Mouse (Mus musculus): ENCODE measurements at regions not wholly inside any gene's neighbourhood (a gene's known extent, or its start where the extent isn't known, plus 50 kb on each side); places are given as distances from the start of the nearest gene placed in this dataset.

GRCm38 (mm10) chr1:184244730-184245488 lies 210.8 kb upstream of the 1700056E22Rik start:
- H3K4me3 ChIP-seq, result peak overlapping the region; percentile 29
- WGBS, result 56% methylated on average over 23 of the region's 23 CpGs
- H3K4me1 ChIP-seq, result peaks cover 17% of the 10 kb centered on the region; the same call in 1 of the 2 replicates
- H3K36me3 ChIP-seq, result no peaks in the 10 kb centered on the region
- H3K27ac ChIP-seq, result peak overlapping the region; percentile 57
- no peaks in the 10 kb centered on the region for H3K27me3 ChIP-seq (ENCODE audit: low read depth, poor library complexity, severe bottlenecking)
- H3K9me3 ChIP-seq (replicated peaks), result no peaks in the 10 kb centered on the region
- DNase-seq (ENCODE audit: low spot score), result peak; percentile 49

- peak overlapping the region; percentile 29 for H3K4me3 ChIP-seq
- no peaks in the 10 kb centered on the region for H3K36me3 ChIP-seq
- H3K4me1 ChIP-seq, result peaks cover 17% of the 10 kb centered on the region; the same call in 1 of the 2 replicates
- WGBS, result 68% methylated on average over 9 of the region's 9 CpGs
- peak overlapping the region; percentile 50; the same call in 1 of the 2 replicates for H3K27ac ChIP-seq
- DNase-seq (ENCODE audit: low spot score), result peak; percentile 40
- no peaks in the 10 kb centered on the region for H3K9me3 ChIP-seq (replicated peaks)
- H3K27me3 ChIP-seq (ENCODE audit: low read depth, poor library complexity, severe bottlenecking), result no peaks in the 10 kb centered on the region
Observed at GRCm38 (mm10) chr1:184244296-184244695, 210.2 kb upstream of the 1700056E22Rik start.

DNA sequence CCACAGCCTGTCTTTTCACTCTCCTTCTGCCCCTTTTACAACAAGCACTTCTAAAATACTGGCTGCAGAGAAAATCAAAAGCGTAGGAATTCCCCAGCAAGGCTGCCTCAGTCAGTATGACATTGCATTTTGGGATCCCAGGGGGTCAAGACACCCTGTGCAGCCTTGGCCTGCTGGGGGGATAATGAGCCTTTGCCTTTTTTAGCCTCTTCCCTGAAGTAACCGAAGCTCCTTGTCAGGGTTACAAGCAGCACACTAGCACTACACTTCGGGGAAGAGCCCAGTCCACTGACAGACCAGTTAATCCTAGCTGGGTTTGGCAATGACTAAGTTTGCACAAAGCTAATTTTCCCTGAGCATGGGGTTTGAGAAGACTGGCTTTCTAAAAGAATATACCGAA lies 207.7 kb upstream of the 1700056E22Rik start:
- Histone ChIP-seq H3K9me3 (replicated peaks) (no peaks in the 10 kb centered on the region), H3K27ac (no peak overlapping the region), H3K36me3 (no peaks in the 10 kb centered on the region), H3K4me1 (peaks cover 17% of the 10 kb centered on the region; the same call in 1 of the 2 replicates), H3K4me3 (no peak overlapping the region), H3K27me3 (ENCODE audit: low read depth, poor library complexity, severe bottlenecking) (no peaks in the 10 kb centered on the region; the same call in 1 of the 2 replicates)
- DNase-seq (ENCODE audit: low spot score), result no peak
- WGBS, result 75% methylated on average over 4 of the region's 4 CpGs

GRCm38 (mm10) chr1:184235131-184235983 lies 201.3 kb upstream of the 1700056E22Rik start:
- WGBS, result 22% methylated on average over 25 of the region's 25 CpGs
- peak; percentile 84 for DNase-seq (ENCODE audit: low spot score)
- H3K36me3 ChIP-seq, result no peaks in the 10 kb centered on the region
- H3K27me3 ChIP-seq (ENCODE audit: low read depth, poor library complexity, severe bottlenecking), result peaks cover 15% of the 10 kb centered on the region
- H3K4me1 ChIP-seq, result 0 out of 2 replicates have a peak, but pooled peaks cover 5% of the 10 kb centered on the region
- peak overlapping the region; percentile 39 for H3K4me3 ChIP-seq
- H3K27ac ChIP-seq, result peak overlapping the region; percentile 66
- H3K9me3 ChIP-seq (replicated peaks), result no peaks in the 10 kb centered on the region

DNA sequence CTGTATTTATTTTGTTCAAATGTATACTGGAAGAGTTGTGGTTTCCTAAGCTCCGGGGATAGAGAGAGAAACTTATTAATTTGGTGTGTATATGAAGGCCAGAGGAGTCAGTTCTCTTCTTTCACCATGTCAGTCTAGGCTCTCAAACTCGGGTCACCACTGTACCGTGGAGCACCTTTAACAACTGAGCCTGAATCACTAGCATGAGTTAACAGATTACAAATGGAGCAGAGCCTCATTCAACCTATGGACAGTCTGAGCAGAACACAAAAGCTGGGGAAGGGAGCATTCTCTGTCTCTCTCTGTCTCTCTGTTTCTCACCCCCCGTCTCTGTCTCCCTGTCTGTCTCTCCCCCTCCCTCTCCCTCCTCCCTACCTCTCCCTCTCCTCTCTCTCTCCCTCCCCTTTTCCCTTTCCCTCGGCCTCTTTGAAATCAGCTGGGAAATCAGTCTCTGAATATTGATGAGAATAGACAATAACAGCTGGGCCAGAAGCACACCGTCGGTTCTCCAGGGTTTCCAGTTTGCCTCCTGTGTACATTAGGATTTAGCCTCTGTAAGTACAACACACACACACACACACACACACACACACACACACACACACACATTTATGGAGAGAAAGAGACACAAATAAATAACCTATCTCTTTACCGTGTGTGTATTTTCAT lies 200.4 kb upstream of the 1700056E22Rik start:
- Histone ChIP-seq H3K9me3 (replicated peaks) (no peaks in the 10 kb centered on the region), H3K4me1 (0 out of 2 replicates have a peak, but pooled peaks cover 5% of the 10 kb centered on the region), H3K27me3 (ENCODE audit: low read depth, poor library complexity, severe bottlenecking) (peaks cover 15% of the 10 kb centered on the region), H3K4me3 (no peak overlapping the region), H3K27ac (no peak overlapping the region), H3K36me3 (no peaks in the 10 kb centered on the region)
- WGBS, result 80% methylated on average over 8 of the region's 8 CpGs
- DNase-seq (ENCODE audit: low spot score), result no peak

DNA sequence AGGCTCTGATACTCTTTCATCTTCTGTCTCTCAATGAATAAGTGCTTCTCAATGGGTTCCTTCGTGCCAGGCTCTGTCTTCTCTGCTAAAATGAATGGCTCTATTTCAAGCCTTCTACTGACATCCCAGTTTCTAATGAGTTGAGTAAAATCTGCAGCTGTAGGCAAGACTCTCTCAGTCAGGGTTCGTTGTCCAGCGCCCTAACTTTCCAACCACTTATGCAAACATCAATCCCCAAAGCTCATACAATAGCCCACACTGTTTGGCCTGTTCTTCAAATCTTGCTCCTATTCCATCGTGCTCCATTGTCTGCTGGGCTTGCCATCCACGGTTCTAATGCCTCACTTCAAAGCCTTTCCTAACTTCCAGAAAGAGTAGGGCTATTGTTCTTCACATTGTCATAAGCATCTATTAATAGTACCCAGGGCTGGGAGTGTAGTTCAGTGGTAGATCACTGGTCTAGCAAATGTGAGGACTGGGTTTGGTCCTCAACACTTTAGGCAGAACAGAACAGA lies 199.7 kb upstream of the 1700056E22Rik start:
- peaks cover 15% of the 10 kb centered on the region for H3K27me3 ChIP-seq (ENCODE audit: low read depth, poor library complexity, severe bottlenecking)
- no peak overlapping the region for H3K27ac ChIP-seq
- H3K36me3 ChIP-seq, result no peaks in the 10 kb centered on the region
- 89% methylated on average over 5 of the region's 5 CpGs for whole genome bisulfite sequencing
- DNase-seq (ENCODE audit: low spot score), result no peak
- H3K9me3 ChIP-seq (replicated peaks), result no peaks in the 10 kb centered on the region
- H3K4me3 ChIP-seq, result no peak overlapping the region
- H3K4me1 ChIP-seq, result 0 out of 2 replicates have a peak, but pooled peaks cover 5% of the 10 kb centered on the region

DNA sequence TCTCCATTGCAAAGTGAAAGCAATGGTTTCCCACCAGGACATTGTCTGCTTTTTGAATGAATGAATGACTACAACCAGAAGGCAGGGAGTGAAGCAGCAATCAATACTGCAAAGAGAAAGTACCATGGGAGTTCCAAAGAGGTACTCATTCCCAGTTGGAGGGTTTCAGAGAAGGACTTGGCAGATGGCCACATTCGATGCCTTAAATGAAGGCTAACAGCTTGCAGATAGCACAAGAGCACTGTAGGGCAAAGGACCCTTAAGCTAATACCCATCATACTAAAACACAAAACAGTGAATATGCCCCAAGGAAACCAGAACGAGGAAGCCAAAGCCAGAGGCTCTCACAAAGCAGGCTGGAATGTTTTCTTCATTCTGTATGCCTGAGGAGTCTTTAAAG lies 188.2 kb upstream of the 1700056E22Rik start:
- WGBS, result 88% methylated on average over 2 of the region's 2 CpGs
- Histone ChIP-seq H3K36me3 (no peaks in the 10 kb centered on the region), H3K4me1 (no peaks in the 10 kb centered on the region), H3K27me3 (ENCODE audit: low read depth, poor library complexity, severe bottlenecking) (no peaks in the 10 kb centered on the region), H3K27ac (no peak overlapping the region), H3K9me3 (replicated peaks) (no peaks in the 10 kb centered on the region), H3K4me3 (no peak overlapping the region)
- DNase-seq (ENCODE audit: low spot score), result no peak

DNA sequence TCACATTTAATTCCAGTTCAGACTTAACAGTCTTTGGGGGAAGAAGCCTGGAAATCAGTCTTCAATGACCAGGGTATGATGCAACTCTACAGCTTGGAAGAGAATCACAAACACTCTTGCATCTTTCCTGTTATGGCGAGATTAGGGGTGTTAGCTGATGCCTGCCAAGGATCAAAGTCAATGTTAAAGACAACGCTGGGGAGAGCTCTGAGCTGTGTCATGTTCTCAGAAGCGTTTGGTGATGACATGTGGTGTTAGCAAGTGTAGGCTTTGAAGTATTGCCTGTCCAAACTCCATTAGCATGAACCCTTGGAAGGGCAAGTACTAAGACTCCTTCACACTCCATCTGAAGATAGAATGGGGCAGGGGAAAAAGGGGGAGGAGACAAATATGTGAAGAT lies 187.7 kb upstream of the 1700056E22Rik start:
- Histone ChIP-seq H3K27me3 (ENCODE audit: low read depth, poor library complexity, severe bottlenecking) (no peaks in the 10 kb centered on the region), H3K36me3 (no peaks in the 10 kb centered on the region), H3K9me3 (replicated peaks) (no peaks in the 10 kb centered on the region), H3K4me1 (no peaks in the 10 kb centered on the region), H3K27ac (no peak overlapping the region), H3K4me3 (no peak overlapping the region)
- 40% methylated on average over 3 of the region's 3 CpGs for WGBS
- no peak for DNase-seq (ENCODE audit: low spot score)

GRCm38 (mm10) chr1:184197272-184197671 lies 163.2 kb upstream of the 1700056E22Rik start:
- H3K27me3 ChIP-seq (ENCODE audit: low read depth, poor library complexity, severe bottlenecking), result no peaks in the 10 kb centered on the region
- no peak overlapping the region for H3K4me3 ChIP-seq
- no peaks in the 10 kb centered on the region for H3K36me3 ChIP-seq
- H3K9me3 ChIP-seq (replicated peaks), result no peaks in the 10 kb centered on the region
- no peak for DNase-seq (ENCODE audit: low spot score)
- no peak overlapping the region for H3K27ac ChIP-seq
- WGBS, result 94% methylated on average over 4 of the region's 4 CpGs
- H3K4me1 ChIP-seq, result peaks cover 5% of the 10 kb centered on the region; the same call in 1 of the 2 replicates

DNA sequence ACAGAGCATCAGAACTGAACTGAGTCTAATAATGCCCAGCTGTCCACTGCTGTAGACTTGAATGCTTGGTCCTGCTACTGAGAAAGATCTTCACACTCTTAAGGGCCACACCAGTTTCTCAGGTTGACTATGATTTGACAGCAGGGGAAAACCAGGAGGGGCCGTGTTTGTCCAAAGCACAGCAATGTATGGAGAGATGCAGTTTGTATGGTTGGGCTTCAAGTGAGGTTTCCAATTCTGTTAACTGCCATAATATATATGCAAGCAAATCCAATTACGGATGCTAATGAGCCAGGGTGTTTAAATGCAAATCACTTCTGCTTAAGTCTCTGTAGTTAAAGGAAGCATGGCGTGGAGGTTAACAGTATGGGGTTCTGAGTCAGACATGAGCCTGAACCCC lies 157.2 kb upstream of the 1700056E22Rik start:
- no peak overlapping the region for H3K4me3 ChIP-seq
- no peak overlapping the region for H3K27ac ChIP-seq
- no peaks in the 10 kb centered on the region for H3K9me3 ChIP-seq (replicated peaks)
- H3K4me1 ChIP-seq, result peaks cover 17% of the 10 kb centered on the region
- H3K27me3 ChIP-seq (ENCODE audit: low read depth, poor library complexity, severe bottlenecking), result no peaks in the 10 kb centered on the region
- no peaks in the 10 kb centered on the region for H3K36me3 ChIP-seq
- WGBS, result 85% methylated on average over 3 of the region's 3 CpGs
- no peak for DNase-seq (ENCODE audit: low spot score)

DNA sequence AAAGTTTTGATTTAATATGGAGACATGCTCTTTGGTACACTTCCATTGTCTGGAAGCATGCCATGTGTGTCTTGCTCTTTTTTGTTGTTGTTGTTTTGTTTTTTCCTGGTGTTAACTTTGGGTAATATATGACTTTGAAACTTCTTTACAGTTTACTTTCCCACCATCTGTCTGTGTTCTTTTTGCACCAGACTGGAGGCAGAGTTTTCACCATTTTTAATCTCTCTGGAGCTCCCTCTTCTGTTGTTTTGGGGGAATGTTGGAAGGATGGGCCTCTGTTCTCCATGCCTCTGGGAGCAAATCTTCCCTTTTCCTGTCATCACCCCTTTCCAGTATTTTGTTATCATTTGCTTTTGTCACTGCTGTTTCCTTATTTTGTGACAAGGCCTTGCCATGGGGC lies 153.5 kb upstream of the 1700056E22Rik start:
- H3K4me1 ChIP-seq, result peaks cover 17% of the 10 kb centered on the region
- no peaks in the 10 kb centered on the region for H3K36me3 ChIP-seq
- DNase-seq (ENCODE audit: low spot score), result no peak
- no peaks in the 10 kb centered on the region for H3K27me3 ChIP-seq (ENCODE audit: low read depth, poor library complexity, severe bottlenecking)
- H3K9me3 ChIP-seq (replicated peaks), result no peaks in the 10 kb centered on the region
- no peak overlapping the region for H3K27ac ChIP-seq
- no peak overlapping the region for H3K4me3 ChIP-seq

GRCm38 (mm10) chr1:184182163-184182562 lies 148.1 kb upstream of the 1700056E22Rik start:
- no peaks in the 10 kb centered on the region for H3K36me3 ChIP-seq

More at GRCm38 (mm10) chr1:184182163-184182562, 148.1 kb upstream of the 1700056E22Rik start:
- Histone ChIP-seq H3K9me3 (replicated peaks) (no peaks in the 10 kb centered on the region), H3K4me3 (no peak overlapping the region), H3K27me3 (ENCODE audit: low read depth, poor library complexity, severe bottlenecking) (no peaks in the 10 kb centered on the region), H3K4me1 (no peaks in the 10 kb centered on the region), H3K27ac (no peak overlapping the region)
- WGBS, result 92% methylated on average over 4 of the region's 4 CpGs
- DNase-seq (ENCODE audit: low spot score), result no peak

Data from limb, embryonic 10.5 days (tissue).